Mouse (Mus musculus): ENCODE measurements around the gene Stat5a. TPM values are rescaled to one million over a fixed set of nuclear protein-coding genes. Genes with fewer than 3 reads are reported as not detected.

Stat5a gene
- total RNA-seq (2023) = 10 to 100 TPM; 84.3 to 91.3 TPM

GRCm38 (mm10) chr11:100858935-100859578 is at the start of gene Stat5a:
Stat5a (plus strand) TSS chr11:100859351.

DNA sequence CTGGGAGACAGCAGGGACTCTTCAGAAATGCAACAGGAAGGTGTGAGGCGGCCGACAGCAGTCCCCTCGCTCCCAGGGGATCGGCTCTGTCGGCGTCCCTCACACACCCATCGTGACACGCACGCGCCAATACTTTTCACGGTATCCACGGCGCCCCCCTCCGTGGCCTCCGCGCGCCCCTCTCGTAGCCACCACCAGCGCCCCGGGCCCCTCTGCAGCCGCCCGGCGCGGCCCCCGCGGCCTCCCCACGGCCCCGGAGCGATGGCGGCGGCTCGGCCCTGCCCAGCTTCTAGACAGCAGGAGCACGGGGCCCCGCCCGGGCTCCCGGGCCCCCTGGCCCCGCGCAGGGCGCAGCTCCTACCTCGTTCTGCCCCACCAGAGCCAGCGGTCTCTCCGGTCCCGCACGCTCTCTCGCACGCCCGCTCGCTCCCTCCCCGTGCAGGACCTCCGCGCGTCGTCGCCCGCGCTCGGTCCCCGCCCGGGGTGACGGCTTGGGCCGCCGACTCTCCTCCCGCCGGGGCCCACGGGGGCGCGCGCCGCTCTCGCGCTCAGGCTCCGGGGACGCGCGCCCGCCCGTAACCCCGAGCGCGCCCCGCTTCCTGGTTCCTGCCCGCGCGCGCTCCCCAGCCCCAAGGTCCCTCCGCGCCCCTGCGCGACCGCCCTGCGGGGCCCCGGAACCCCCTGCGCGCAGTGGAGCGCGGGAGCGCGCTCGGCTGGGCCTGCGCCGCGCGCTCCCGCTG is 8.9 kb upstream of the Stat5a start, which contains the start of gene Stat5b:
Gene Stat5b (minus strand): TSS at position 687 of the 740 bp plus-strand sequence.

Other genes starting within 250 kb of the Stat5a start
- 10 to 100 TPM; 18.6 to 23.3 TPM for gene Nkiras2, start 240.1 kb upstream of the Stat5a start, total RNA-seq (2023)
- 100 to 1,000 TPM; 398 to 430 TPM for gene Dnajc7, start 239.2 kb upstream of the Stat5a start, total RNA-seq (2023)
- not detected for gene Zfp385c, start 166.9 kb upstream of the Stat5a start, total RNA-seq (2023)
- 10 to 100 TPM; 12.2 to 15.1 TPM for gene Dhx58, start 155.1 kb upstream of the Stat5a start, total RNA-seq (2023)
- gene Kat2a, start 146.9 kb upstream of the Stat5a start, total RNA-seq (2023) = 10 to 100 TPM; 44.5 to 49.7 TPM
- gene Hspb9, start 145.5 kb upstream of the Stat5a start, total RNA-seq (2023) = not detected
- gene Rab5c, start 121.1 kb upstream of the Stat5a start, total RNA-seq (2023) = 100 to 1,000 TPM; 121 to 133 TPM
- gene Kcnh4, start 99.4 kb upstream of the Stat5a start, total RNA-seq (2023) = under 1 TPM; 0.23 to 0.24 TPM
- not detected for gene Hcrt, start 96.4 kb upstream of the Stat5a start, total RNA-seq (2023)
- gene Ghdc, start 88.4 kb upstream of the Stat5a start, total RNA-seq (2023) = 1 to 10 TPM; 6.3 to 6.5 TPM
- gene Stat5b, start 8.6 kb upstream of the Stat5a start, total RNA-seq (2023) = 100 to 1,000 TPM; 129 to 142 TPM
- gene Stat3, start 80.2 kb downstream of the Stat5a start, total RNA-seq (2023) = 100 to 1,000 TPM; 263 to 271 TPM
- gene Cavin1, start 111.5 kb downstream of the Stat5a start, total RNA-seq (2023) = under 1 TPM; 0.27 to 0.82 TPM
- 1 to 10 TPM; 2.2 to 4.0 TPM for gene Atp6v0a1, start 150.1 kb downstream of the Stat5a start, total RNA-seq (2023)
- gene Naglu, start 210.7 kb downstream of the Stat5a start, total RNA-seq (2023) = 10 to 100 TPM in 1 of 2 experiments, 1 to 10 TPM in 1; 8.9 to 17.3 TPM
- 1 to 10 TPM; 1.3 to 1.7 TPM for gene Hsd17b1, start 219.1 kb downstream of the Stat5a start, total RNA-seq (2023)
- gene Coasy, start 223.2 kb downstream of the Stat5a start, total RNA-seq (2023) = 10 to 100 TPM; 12.7 to 17.8 TPM
- gene Mlx, start 227.9 kb downstream of the Stat5a start, total RNA-seq (2023) = 10 to 100 TPM; 37.2 to 41.9 TPM
- 1 to 10 TPM; 2.7 to 4.0 TPM for gene Psmc3ip, start 236.1 kb downstream of the Stat5a start, total RNA-seq (2023)